8 mouse cellular contexts compared by ENCODE assay signal in the genomic region with DNA sequence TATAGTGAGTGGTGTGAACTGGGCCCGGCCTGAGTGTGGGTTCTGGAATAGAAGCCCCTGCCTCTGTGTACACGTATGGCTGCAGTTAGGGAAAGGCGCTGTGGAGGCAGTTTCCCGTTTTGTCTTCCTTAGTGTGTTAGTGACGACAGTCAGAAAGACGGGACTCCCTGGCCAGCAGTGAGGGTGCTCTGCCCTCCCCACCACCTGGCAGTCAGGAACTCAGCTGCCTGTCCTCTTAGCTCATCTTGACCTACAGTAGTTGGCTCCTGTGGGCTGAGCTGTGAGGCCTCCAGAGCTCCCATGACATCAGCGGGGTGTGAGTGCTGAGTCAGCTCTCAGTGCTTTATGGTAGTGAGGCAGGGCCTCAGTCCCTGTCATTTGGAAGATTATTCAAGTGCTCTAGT.
DNase-seq lines count a peak whose midpoint lies in the region; ATAC-seq lines count a peak whose summit lies in the region.

No protein-coding gene starts in this region.

- no peak overlapping the region for H3K4me2 ChIP-seq in embryonic facial prominence, embryonic 11.5 days (ENCODE audit: low read depth, low read length)
- no peak overlapping the region for H3K4me2 ChIP-seq in neural tube, embryonic 12.5 days (replicated peaks)
- H3K4me2 ChIP-seq in intestine, embryonic 16.5 days (ENCODE audit: low read depth, low read length) = no peak overlapping the region

- peak; percentile 18 for DNase-seq in embryonic facial prominence, embryonic 11.5 days (ENCODE audit: low spot score)
- DNase-seq in embryonic facial prominence, embryonic 10.5 days (ENCODE audit: low spot score) = no peak
- DNase-seq in neural tube, embryonic 10.5 days (ENCODE audit: extremely low spot score, low spot score) = no peak
- DNase-seq in yolk sac, embryonic 10.5 days (ENCODE audit: low spot score) = peak; percentile 32
- no peak for DNase-seq in right cerebral cortex, postnatal 4 days
- no peak for DNase-seq in urinary bladder, postnatal 4 days (ENCODE audit: low spot score in 2 of 2)

- ATAC-seq in embryonic facial prominence, embryonic 11.5 days (replicated peaks; ENCODE audit: insufficient number of reproducible peaks, low FRiP score, low TSS enrichment, low read depth) = no peak; the same call in 1 of the 2 replicates
- ATAC-seq in neural tube, embryonic 12.5 days (ENCODE audit: low FRiP score, low read depth) = 0 out of 2 replicates have a peak, but pooled peaks have one; percentile 53
- peak; percentile 88 for ATAC-seq in intestine, embryonic 16.5 days

- no peak overlapping the region for H3K27ac ChIP-seq in embryonic facial prominence, embryonic 11.5 days (replicated peaks; ENCODE audit: low read depth, low read length)
- no peak overlapping the region for H3K27ac ChIP-seq in embryonic facial prominence, embryonic 10.5 days (replicated peaks)
- no peak overlapping the region for H3K27ac ChIP-seq in neural tube, embryonic 12.5 days
- H3K27ac ChIP-seq in intestine, embryonic 16.5 days (ENCODE audit: low read length) = no peak overlapping the region

- H3K36me3 ChIP-seq in embryonic facial prominence, embryonic 11.5 days (replicated peaks; ENCODE audit: control insufficient read depth, insufficient read depth, low read depth, low read length) = no peaks in the 10 kb centered on the region
- H3K36me3 ChIP-seq in embryonic facial prominence, embryonic 10.5 days (replicated peaks) = no peaks in the 10 kb centered on the region
- H3K36me3 ChIP-seq in neural tube, embryonic 12.5 days = no peaks in the 10 kb centered on the region
- no peaks in the 10 kb centered on the region for H3K36me3 ChIP-seq in intestine, embryonic 16.5 days (ENCODE audit: control insufficient read depth, insufficient read depth, low read length)

- H3K9ac ChIP-seq in embryonic facial prominence, embryonic 11.5 days (replicated peaks; ENCODE audit: low read length) = no peak overlapping the region
- no peak overlapping the region for H3K9ac ChIP-seq in neural tube, embryonic 12.5 days
- no peak overlapping the region; the same call in 1 of the 2 replicates for H3K9ac ChIP-seq in intestine, embryonic 16.5 days (ENCODE audit: low read depth, low read length)

- no peak overlapping the region for H3K4me3 ChIP-seq in embryonic facial prominence, embryonic 11.5 days (ENCODE audit: low read depth, low read length)
- H3K4me3 ChIP-seq in embryonic facial prominence, embryonic 10.5 days = no peak overlapping the region
- H3K4me3 ChIP-seq in neural tube, embryonic 12.5 days = no peak overlapping the region
- H3K4me3 ChIP-seq in intestine, embryonic 16.5 days (ENCODE audit: low read length) = no peak overlapping the region

- no peaks in the 10 kb centered on the region for H3K4me1 ChIP-seq in embryonic facial prominence, embryonic 11.5 days (ENCODE audit: control insufficient read depth, insufficient read depth, low read length)
- H3K4me1 ChIP-seq in embryonic facial prominence, embryonic 10.5 days = peaks cover 14% of the 10 kb centered on the region; the same call in 1 of the 2 replicates
- peaks cover 10% of the 10 kb centered on the region for H3K4me1 ChIP-seq in neural tube, embryonic 12.5 days
- peaks cover 10% of the 10 kb centered on the region for H3K4me1 ChIP-seq in intestine, embryonic 16.5 days (ENCODE audit: control insufficient read depth, insufficient read depth, low read length)

- no peaks in the 10 kb centered on the region for H3K9me3 ChIP-seq in embryonic facial prominence, embryonic 11.5 days (replicated peaks; ENCODE audit: control insufficient read depth, low read length)
- no peaks in the 10 kb centered on the region for H3K9me3 ChIP-seq in embryonic facial prominence, embryonic 10.5 days
- no peaks in the 10 kb centered on the region for H3K9me3 ChIP-seq in neural tube, embryonic 12.5 days
- H3K9me3 ChIP-seq in intestine, embryonic 16.5 days (ENCODE audit: control insufficient read depth, low read length) = no peaks in the 10 kb centered on the region

- WGBS in embryonic facial prominence, embryonic 11.5 days = 54% methylated on average over 7 of the region's 7 CpGs
- 70% methylated on average over 7 of the region's 7 CpGs for WGBS in embryonic facial prominence, embryonic 10.5 days
- 64% methylated on average over 7 of the region's 7 CpGs for WGBS in neural tube, embryonic 12.5 days
- WGBS in intestine, embryonic 16.5 days = 45% methylated on average over 7 of the region's 7 CpGs

- H3K27me3 ChIP-seq in embryonic facial prominence, embryonic 11.5 days (ENCODE audit: control insufficient read depth, insufficient read depth, low read length) = no peaks in the 10 kb centered on the region
- H3K27me3 ChIP-seq in embryonic facial prominence, embryonic 10.5 days (replicated peaks; ENCODE audit: low read depth, poor library complexity, severe bottlenecking) = no peaks in the 10 kb centered on the region
- H3K27me3 ChIP-seq in neural tube, embryonic 12.5 days (replicated peaks) = no peaks in the 10 kb centered on the region
- no peaks in the 10 kb centered on the region for H3K27me3 ChIP-seq in intestine, embryonic 16.5 days (replicated peaks; ENCODE audit: control insufficient read depth, insufficient read depth, low read length)

Comparison
In these comparisons a context has a peak if more than half of its experiments do, and no peak if none do; other contexts are left out.
1. DNase-seq: peak in embryonic facial prominence, embryonic 11.5 days (single experiment) and yolk sac, embryonic 10.5 days (single experiment); none in embryonic facial prominence, embryonic 10.5 days (single experiment), neural tube, embryonic 10.5 days (single experiment), right cerebral cortex, postnatal 4 days (single experiment) and urinary bladder, postnatal 4 days (0 of 2).